Mouse (Mus musculus) kidney, adult 8-10 months (tissue): Measurements from ENCODE around the gene Rptor.

Source experiments
- DNase-seq, 2 experiments: peaks; one replicate each; pipeline ENCODE4 v3.0.0; 2022

Rptor gene

DNA sequence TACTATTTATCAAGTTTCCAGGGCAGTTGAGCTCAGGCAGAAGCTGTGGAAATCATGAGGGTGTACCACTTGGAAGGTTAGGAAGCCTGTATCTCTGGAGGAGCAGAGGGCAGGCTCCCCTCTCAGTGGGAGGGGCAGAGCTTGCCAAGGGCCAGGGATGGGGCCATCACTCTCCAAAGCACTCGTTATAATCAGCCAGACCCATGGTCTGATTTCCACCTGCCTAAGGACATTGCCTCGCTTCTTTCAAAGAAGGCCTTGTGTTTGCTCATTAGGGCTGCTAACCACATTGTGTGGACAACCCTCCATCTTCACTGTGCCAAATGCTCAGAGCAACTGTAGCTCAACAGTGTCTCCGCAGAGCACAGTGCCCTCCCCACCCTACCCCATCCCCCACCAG, 215.2 kb downstream of the Rptor start:
- no peak for DNase-seq

DNA sequence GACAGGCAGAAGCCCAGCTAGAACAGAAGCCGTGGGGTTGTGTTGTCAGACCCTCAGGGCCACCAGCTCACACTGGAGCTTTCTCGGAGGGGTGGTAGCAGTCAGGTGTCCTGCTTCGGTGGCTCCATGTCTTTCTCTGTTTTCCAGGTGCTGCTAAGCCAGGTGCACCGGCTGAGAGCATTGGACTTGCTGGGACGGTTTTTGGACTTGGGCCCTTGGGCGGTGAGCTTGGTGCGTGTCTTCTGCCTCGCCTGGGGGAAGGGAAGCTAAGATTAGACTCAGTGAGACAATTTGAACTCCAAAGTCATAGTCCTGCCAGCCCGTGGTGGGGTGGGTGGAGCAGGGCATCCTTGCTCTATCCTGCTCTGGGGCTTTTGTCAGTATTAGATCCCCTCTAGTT, 218.8 kb downstream of the Rptor start:
- DNase-seq = peak; percentile 11 to 24

DNA sequence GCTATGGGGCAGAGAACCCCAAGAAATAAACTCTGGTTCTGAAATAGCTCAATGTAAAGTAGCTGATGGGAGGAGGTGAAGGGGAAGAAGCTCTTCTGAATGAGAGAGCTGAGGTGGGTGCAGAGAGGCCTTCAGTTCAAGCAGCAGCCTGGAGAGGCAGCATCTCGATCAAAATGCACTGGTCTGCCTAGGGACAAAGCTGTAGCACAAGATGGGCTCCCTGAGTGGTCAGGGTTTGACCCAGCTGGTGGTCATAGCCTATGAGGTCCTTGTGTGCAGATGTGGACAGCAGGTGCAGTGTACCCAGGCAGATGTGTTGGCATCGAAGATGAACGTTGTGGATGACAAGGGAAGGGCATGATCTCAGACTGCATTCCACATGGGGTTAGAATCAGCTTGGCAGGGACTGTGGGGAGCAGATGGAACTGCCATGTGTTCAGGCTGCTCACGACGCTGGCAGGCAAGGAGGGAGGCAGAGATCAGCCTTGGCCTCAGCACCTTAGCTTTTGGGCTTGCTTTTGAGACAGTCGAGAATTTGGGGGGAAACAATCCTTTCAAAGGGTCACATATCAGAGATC, 221.5 kb downstream of the Rptor start:
- DNase-seq = no peak

DNA sequence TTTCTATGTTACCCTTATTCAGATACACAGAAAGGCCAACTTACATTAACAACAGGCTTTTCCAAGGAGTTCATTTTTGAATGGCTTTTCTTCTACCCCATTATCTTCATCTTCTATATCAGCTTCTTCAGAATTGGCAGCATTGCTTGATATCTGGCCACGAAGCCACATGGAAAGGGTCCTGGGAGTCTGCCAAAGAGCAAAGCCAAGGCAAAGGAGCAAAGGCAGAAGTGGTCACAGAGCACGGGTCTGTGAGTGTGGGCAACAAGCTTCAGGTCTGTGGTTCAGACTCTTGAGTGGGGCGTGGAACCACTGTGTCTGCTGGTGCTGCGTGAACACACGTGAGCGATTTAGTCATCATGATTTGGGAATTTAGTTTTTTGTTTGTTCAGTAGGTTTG, 223.1 kb downstream of the Rptor start:
- no peak for DNase-seq

DNA sequence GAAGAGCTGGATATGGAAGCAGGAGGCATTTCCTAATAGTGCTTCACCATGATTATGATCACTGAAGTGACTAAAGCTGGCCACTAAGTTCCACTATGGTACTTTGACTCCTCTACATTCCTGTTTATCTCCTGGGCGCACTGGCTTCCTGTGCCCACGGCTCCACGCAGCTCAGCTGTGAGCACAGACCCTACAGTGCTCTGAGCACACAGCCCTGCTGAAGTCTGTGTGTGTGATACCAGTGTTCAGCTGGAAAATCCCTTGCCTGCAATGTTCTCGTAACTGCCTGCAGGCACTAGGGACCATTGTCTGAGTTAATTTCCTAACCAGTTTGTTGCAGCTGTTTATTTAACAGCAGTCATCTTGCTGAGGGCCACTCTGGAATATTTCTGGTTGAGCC, 223.5 kb downstream of the Rptor start:
- no peak for DNase-seq

DNA sequence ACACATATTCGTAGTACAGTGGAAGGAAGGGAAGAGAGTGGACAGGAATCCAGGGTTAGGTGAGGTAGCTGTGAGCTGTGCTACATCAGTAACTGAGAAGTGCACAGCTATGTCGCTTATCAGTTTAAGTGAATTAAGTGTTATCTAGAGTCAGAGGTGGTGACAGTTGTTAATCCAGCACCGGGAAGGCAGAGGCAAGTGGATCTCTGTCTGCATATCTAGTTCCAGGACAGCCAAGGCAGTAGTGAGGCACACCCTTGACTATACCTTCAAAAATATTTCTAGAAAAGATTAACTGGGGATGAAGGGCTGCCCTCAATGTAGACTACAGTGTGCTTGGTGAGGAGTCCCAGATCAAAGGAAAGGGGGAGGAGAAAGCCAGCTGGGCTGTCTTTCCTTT, 226.4 kb downstream of the Rptor start:
- DNase-seq = no peak

DNA sequence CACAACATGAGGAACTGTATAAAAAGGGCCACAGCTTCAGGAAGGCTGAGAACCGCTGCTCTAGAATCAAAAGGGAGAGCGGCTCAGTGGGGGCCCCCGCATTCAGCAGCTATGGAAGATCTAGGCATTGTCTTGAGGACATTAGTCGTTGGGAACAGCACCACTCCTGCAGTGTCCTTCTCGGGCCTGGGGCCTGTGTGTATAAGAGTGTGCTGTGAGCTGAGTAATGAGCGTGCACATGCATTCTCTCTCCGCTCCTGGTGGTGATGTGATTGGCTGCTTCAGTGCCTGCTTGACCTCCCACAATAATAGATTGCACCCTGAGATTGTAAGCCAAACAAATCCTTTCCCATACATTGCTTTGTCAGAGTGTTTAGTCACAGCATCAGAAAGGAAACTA, 229.0 kb downstream of the Rptor start:
- no peak for DNase-seq

DNA sequence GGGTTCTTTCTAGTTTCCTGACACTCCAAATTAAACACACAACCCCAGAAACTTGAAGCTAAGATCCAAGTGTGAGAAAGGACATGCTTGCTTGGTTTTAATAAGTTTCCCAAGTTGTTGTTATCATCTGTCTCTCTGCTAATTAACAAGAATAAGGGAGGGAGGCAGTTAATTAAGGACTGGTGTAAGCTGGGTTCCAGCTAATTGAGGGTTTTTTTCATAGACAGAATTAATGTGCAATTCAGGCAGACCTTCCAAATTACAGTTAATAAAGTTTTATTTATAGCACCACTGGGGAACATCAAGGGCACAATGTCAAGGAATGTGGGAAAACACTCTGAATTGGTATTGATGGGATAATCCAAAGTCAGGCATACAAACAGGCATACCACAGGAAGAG, 230.6 kb downstream of the Rptor start:
- DNase-seq = no peak

DNA sequence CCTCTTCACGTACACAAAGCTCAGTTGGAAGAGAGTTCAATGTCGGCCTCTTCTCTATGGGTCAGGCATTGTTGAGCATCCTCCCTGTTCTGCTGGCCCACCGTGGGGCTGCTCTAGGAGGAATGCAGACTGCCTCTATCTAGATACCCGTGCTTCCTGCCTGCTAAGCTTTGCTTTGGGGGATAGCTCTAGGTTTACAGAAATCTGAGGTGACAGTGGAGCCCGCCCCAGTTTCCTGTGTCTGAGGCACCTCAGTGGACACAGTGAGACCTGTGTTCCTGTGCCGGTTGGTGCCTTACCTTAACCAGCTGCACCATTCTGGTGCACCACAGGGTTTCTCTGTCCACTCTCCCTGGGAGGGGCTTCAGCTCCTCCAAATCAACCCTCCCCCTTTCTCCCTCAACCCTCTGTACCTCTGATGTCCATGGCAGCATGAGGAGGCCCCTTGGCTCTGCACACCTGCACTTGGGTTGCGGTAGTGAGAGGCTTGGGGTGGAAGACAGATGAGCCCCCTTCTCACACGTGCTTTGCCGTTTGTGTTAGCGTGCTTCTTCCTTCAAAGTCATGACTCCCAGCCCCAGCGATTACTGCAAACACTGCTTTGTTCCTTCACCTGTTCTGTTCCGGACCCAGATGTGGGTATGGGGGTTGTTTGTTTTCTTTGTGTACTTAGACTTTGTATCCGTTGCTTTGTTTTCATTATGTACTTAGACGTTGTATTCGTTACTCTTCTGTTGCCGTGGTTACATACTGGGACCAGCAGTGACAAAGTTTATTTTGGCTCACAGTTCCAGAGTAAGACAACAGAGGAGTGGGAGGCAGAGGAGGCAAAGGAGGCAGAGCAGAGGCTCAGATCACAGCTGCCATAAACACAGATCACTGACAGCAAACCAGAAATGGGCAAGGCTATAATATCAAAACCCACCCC, 231.4 kb downstream of the Rptor start:
- DNase-seq = no peak

DNA sequence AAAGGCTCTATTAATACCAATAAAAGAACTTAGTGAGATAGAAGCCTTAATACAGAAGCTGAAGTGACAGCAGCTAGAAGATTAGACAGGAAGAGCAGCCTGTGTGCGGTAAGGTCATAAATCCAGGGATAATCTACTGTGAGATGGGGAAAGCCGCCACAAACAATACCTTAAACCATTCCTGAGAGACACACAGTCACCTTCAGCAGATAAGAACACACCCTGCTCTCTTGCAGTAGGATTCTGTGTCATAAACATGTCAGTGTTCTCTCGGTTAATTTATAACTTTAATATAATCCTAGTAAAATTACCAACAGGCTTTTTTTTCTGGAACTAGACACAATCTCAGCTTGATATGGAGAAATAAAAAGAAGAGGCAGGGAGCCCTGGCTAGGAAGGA, 233.6 kb downstream of the Rptor start:
- no peak for DNase-seq

DNA sequence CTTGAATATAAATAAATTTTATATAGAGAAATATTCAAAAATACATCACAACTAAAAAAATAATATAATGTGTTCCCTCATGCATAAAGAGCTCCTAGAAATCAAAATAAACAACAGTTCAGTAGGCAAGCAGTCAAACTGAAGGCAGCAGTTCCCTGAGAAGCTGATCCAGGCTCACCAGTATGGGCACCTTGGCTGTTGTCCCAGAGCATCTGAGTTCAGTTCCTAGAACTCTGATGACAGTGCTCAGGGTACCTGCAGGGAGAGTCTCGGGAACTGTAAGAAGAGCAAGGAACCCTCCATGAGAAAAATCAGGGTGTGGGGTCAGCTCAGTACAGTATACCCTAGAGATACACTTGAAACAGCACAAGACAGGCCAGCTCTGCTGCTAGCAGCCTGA, 235.1 kb downstream of the Rptor start:
- DNase-seq = no peak

DNA sequence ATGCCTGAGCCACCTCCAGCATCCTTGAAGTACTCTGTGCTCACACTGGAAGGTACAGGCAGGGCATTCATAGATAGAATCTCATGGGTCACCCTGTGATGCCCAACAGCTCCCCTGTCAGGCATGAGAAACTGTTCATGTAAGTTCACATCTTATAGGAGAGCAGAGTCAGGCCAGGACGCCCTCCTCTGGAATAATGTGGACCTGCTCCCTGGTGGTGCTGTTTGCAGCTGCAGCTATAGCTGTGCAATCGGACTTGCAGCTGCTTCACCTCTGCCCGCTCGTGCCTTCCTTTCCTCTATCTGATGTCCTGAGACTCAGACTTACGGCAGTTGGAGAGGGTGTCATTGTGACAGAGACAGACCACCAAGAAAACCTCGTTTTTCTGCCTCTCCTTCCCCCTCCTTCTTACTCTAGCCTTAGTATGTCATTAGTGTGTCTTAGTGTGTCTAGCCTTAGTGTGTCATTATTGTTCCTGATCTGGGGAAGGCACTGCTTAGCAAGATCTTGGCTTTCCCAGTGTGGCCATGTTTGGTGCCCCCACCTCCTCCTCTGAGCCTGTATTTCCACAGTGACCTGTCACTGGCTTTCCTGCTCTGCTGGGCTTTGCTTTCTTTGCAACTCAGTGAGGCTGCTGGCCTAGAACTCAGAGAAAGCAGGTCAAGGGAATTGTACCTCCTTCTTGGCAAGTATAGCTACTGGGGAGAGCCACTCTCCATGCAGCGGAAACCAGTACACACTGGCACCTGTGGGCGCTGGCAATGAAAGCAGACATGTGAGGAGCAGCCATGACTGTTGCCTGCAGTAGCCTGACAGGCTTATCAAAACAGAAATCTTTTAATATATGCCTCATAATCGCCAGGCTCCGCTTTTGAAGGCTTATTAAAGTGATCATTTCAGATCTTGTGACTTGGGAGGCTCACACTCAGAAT, 237.0 kb downstream of the Rptor start:
- DNase-seq = no peak

DNA sequence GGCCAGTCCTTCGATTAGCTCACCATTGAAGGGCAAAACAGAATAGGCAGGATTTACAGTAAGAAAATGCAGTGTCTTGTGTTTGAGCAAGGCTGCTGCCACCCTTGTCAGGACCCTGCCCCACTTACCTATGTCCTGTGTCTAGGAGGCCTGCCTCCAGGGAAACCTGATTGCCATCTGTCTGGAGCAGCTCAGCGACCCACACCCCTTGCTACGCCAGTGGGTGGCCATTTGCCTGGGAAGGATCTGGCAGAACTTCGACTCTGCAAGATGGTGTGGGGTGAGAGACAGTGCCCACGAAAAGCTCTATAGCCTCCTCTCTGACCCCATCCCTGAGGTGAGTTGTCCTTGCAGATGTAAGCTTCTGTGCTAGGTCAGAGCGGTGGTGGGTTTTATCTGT, 243.9 kb downstream of the Rptor start:
- no peak for DNase-seq

DNA sequence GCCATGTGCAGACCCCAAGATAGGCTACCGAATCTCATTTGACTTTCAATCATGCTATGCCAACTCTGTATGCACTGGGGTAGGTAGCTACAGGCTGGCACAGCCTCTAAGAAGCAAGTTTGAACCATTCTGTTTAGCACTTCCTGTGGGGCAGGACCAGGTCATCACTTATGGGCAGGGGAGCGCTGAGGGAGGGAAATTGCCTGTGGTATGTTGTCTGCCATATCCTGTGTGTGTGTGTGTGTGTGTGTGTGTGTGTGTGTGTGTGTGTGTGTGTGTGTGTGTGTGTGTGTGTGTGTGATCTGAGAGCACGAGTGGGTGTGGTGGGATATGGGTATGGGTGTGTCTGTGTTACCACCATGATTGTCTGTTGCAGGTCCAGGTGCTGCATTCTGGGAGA, 244.4 kb downstream of the Rptor start:
- DNase-seq = no peak

DNA sequence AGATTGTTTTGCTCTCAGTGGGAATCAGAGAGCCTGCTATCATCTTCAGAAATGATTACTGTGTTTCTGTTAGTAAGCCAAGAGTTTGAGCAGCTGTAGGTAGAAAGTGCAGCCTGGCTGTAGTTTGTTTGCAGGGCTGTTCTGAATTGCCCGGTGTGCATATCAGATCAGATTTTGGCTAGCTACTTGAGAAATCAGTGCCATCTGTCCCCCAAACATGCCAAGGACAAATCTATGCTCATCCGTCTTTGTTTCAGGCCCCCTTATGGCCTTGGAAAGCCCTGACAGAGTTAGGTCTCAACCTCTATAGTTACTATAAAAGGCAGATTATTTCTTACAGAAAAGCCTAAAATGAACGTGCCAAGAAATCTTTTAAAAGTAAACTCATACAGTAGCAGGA, 244.9 kb downstream of the Rptor start:
- DNase-seq = no peak

DNA sequence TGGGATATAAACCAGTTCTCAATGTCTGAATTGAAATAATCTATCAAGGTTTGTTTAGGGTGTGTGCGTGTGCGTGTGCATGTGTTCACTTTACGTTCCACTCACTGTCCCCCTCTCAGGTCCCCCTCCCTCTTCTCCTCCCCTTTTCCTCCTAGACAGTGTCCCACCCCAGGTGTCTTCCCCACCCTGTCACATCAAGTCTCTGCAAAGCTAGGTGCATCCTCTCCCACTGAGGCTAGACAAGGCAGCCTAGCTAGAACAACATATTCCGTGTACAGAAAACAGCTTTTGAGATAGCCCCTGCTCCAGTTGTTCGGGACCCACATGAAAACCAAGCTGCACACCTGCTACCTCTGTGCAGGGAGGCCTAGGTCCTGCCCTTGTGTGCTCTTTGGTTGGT, 245.5 kb downstream of the Rptor start:
- DNase-seq = no peak

DNA sequence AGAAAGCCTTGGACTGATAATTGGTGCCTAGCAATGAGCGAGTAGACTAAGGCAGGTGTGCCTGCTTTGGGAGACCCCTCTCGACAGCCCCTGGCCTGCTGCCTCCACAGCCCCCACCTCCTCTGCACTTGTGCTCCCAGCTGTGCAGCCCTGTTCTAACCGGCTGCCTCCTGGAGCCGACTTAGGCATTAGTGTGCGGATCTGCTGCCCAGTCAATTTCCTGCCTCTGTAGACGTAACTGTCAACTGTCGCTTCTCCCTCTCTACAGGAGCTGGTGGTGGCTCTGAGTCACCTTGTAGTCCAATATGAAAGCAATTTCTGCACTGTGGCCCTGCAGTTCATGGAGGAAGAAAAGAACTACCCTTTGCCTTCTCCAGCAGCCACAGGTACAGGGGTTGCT, 253.3 kb downstream of the Rptor start:
- DNase-seq = no peak

DNA sequence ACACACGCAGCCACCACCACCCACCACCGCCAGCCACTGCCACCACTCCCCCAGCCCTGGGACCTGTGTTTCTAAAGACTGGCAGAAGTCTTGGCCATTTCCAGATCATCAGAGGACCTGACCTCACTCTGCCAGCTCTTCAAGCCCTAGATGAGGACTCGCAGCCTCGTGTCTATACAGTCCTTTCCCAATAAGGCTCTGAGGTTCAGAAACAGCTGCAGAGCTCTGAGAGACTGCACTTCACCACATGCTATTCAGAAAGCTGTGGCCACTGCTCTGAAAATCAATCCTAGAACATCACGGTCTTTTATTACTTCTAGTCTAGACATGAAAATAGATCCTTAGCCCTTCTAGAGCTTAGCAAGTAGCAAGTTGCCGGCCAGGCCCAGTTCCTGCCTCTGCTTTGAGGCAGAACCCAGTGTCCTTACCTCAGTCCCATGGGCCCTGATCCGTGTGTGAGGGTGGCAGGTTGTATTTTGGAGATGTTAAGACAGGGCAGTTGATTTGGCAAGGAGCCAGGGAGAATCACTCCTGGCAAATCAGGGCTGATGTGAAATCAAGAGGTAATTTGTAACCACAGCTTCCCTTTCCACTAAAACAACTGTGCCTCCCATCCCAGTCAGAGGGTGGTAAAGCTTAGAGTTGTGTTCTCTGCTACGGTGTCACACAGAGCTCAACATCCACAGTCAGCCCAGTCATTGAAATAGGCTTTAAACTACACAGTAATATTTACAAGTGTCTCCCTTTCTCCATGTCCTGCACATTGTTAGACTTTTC, 260.0 kb downstream of the Rptor start:
- no peak for DNase-seq

DNA sequence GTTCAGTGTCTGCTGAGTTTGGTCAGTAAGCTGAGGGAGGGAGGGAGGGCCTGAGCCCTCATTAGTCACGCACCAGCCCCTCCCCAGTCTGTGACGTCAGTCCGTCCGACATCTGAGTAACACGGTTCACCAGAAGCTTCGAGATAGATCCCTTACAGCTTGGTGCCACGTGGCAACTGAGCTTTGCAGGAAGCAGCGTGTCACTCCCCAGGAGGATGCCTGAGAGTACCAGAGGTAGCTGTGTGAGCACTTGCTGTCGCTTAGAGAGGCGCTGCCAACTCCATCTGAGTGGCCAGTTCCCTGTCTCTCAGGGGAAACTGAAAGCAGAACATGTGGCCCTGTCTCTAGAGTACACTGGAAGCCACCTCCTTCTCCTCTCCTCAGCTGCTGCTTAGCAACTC, 260.7 kb downstream of the Rptor start:
- no peak for DNase-seq

DNA sequence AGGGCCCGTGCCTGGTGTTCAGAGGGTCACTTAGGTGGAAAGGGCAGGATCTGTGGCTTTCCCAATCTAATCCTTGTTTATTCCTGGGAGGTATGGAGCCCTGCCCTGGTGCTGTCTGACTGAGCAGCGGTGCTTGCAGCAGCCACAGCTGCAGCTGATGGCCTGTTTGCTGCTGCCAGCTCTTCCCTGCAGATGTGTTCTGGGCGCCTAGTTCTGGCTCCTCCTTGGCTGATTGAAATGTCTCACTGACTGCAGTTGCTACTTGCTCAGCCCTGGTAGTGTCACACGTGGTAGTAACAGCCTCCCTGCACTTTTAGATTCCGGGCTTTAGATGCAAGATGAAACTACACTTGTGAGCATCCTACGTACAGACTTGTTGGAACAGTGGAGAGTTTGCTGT, 264.1 kb downstream of the Rptor start:
- DNase-seq = no peak

DNA sequence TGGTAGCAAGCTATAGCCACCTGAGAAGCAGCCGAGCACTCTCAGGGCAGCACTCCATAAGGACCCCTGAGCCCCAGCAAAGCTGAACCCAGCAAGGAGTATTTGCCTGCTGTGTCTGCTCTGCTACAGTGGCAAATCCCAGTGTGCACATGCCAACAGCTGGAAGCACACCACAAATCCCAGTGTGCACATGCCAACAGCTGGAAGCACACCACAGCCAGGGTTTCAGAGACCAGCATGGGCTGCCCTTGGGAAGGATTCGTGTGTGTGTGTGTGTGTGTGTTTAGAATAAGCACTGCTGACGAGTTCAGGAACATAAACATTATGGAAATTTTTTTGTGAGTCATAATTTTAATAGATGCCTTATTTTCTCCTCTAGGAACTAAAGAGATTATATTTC, 265.4 kb downstream of the Rptor start:
- DNase-seq = no peak

DNA sequence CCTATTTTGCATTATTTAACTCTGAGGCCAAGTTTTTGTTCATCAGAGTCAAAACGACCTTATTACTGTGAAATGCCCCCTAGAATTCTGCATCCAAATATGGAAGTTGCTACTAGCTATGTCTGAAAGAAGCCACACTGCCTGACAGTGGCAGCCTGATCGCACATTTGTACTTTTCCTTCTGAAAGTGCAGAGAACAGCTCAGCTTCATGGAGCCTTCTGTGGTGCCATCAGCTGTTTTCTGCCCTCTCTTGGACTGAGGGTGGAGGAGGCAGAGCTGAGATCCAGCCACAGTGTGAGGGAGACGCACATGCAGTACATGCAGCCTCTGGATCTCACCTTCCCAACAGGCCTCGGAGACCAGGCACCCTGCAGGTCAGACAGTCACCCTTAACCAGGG, 265.9 kb downstream of the Rptor start:
- no peak for DNase-seq

DNA sequence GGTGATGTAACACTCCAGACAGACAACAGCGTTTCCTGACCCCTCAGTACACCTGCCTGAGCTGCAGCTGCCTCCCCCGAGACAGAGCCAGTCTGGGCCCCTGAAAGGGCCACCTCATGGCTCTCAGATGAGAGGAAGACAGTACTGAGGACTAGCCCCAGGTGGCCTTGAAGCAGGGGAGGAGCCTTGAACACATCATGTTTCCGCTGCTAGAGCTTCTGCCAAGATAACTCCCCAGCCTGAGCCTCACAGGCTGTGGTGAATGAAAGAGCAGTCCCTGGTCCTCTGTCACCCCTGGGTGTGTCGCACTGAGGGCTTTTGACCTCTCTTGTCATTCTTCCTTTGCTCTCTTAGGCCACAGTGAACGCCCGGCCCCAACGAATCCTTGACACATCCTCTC, 268.4 kb downstream of the Rptor start:
- DNase-seq = no peak
